Mouse (Mus musculus): ENCODE measurements around the gene Cdsn. TPM values are rescaled to one million over a fixed set of nuclear protein-coding genes. Genes with fewer than 3 reads are reported as not detected.

Gene Cdsn
- total RNA-seq, 2 experiments from 2014 or later: not detected

DNA sequence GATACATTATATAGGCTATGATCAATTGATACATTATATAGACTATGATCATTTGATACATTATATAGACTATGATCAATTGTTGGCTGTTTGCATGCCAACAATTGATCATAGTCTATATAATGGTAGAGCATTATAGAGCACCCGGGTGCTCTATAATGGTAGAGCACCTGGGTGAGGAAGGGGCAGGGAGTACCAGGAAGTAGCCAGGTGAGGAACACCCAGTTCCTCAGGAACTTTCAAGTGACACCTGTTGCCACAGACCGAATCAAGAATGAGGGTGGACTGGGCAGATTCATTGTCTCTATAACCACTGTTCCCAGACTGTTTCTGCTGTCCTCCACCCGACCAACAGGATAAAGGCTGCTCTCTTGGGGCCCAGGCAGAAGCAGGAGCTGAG lies 15.2 kb downstream of the Cdsn start, which contains the start of gene 2300002M23Rik:
TSS of gene 2300002M23Rik (plus strand) at position 301 of the 400 bp plus-strand sequence.
- ATAC-seq (replicated peaks; ENCODE audit: low FRiP score, poor library complexity, severe bottlenecking): no peak

GRCm38 (mm10) chr17:35567767-35568166 lies 15.8 kb downstream of the Cdsn start:
- no peak for ATAC-seq (replicated peaks; ENCODE audit: low FRiP score, poor library complexity, severe bottlenecking)

DNA sequence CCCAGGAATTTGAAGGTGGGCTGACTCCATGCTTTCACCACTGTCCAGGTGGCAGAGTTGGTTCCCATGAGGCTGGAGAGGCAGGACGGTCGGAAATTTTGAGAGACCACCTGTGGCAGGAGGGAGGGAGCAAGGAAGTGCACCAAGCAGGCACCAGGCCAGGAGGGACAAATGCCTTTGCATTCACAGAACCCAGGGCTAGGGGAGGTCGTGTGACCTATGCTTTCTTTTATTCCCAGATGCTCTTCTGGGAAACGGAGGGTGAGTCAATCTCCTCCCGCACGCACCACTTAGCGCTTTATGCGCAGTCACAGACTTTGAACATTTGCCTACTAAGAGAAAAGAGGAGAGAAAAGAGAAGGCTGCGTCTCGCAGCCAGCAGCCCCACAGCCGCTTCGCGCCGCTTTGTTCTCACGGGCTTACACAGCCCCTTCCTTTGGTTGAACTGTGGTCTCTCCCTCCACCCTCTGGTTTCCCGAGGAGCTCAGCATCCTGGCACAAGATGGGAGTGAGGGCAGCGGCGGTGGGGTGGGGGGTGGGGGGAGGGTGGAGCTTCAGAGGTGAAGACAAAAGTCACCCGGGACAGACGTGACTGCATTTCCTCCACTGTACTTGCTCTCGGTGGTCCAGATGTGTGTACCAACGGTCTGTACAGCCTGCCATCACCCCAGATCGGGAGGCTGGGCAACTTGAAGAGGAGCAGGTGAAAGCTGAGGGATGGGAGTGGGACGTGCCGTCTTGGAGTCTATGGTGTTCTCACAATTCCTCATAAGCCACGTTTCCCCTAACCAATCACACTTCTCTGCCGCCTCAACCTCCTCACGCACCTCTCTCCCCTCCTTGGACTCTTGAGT lies 17.4 kb downstream of the Cdsn start:
- ATAC-seq (replicated peaks; ENCODE audit: low FRiP score, poor library complexity, severe bottlenecking): no peak

DNA sequence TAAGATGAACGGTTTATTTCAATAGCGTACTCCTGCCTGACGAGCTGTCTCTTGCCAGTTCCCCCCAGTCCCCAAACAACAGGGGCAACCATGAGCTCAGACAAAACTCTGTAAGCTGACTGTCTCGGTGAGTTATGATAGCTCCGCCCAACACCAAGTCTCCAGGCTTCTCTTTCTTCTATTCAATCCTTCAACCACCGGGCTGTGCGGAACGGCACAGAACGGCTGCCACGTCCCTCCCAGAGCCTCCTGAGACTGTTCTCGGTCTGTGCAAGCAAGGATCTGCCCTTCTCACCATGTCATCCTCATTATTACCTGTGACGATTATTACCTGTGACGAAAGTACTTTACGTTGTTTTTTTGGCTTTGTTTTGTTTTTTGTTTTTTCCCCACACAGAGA lies 18.9 kb downstream of the Cdsn start:
- ATAC-seq (replicated peaks; ENCODE audit: low FRiP score, poor library complexity, severe bottlenecking): no peak

- ATAC-seq (replicated peaks; ENCODE audit: low FRiP score, poor library complexity, severe bottlenecking): no peak
Measured at GRCm38 (mm10) chr17:35571477-35571876, 19.5 kb downstream of the Cdsn start.

- ATAC-seq (replicated peaks; ENCODE audit: low FRiP score, poor library complexity, severe bottlenecking): peak; percentile 86
Measured at GRCm38 (mm10) chr17:35578211-35578610, 26.3 kb downstream of the Cdsn start.

DNA sequence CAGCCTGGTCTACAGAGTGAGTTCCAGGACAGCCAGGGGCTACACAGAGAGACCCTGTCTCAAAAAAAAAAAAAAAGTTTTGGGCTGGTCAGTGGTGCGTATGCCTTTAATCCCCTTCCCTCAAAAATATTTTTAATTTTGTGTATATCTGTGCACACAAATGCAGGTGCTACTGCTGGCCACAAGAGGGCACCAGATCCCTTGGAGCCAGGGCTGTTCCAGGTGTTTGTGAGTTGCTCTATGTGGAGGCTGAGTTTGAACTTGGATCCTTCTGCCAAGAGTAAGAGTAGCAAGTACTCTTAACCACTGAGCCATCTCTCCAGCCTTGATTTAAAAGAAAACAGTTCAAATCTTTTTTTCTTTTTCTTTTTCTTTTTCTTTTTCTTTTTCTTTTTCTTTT lies 31.0 kb downstream of the Cdsn start:
- peak; percentile 61; the same call in 1 of the 2 replicates for ATAC-seq (replicated peaks; ENCODE audit: low FRiP score, poor library complexity, severe bottlenecking)

GRCm38 (mm10) chr17:35584330-35584937 lies 32.5 kb downstream of the Cdsn start:
- ATAC-seq (replicated peaks; ENCODE audit: low FRiP score, poor library complexity, severe bottlenecking): peak; percentile 77

DNA sequence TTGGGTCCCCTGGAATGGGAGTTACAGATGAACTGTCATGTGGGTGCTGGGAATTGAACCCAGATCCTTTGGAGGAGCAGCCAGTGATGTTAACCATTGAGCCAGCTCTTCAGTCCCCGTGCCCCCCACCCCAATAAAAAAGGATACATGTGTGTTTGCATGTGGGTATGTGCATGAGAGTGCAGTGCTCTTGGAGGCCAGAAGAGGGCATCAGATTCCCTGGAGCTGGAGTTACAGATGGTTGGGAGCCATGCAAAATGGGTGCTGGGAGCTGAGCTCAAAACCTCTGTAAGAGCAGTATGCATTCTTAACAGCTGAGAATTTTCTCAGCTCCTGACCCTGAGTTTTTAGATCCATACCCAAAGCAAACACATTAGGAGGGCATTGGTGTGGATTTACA lies 35.4 kb downstream of the Cdsn start:
- no peak for ATAC-seq (replicated peaks; ENCODE audit: low FRiP score, poor library complexity, severe bottlenecking)

DNA sequence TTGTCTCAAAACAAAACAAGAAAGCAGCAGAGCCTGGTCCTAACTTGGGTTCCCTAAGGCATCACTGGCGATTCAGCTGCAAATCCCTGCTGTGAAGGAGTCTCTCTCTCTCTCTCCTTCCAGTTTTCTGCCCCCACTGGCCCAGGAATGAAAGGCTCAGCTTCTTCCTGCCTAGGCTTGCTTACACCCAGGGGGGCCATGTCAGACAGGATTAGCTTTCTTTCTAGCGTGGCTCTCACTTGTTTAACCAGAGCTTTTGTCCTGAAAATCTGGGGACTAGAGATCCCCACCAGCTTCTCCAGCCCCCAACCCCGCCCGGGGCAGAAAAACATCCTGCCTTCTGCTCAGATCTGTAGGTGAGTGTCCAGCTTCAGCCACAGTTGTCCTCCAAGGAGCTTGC lies 36.5 kb downstream of the Cdsn start:
- no peak for ATAC-seq (replicated peaks; ENCODE audit: low FRiP score, poor library complexity, severe bottlenecking)

DNA sequence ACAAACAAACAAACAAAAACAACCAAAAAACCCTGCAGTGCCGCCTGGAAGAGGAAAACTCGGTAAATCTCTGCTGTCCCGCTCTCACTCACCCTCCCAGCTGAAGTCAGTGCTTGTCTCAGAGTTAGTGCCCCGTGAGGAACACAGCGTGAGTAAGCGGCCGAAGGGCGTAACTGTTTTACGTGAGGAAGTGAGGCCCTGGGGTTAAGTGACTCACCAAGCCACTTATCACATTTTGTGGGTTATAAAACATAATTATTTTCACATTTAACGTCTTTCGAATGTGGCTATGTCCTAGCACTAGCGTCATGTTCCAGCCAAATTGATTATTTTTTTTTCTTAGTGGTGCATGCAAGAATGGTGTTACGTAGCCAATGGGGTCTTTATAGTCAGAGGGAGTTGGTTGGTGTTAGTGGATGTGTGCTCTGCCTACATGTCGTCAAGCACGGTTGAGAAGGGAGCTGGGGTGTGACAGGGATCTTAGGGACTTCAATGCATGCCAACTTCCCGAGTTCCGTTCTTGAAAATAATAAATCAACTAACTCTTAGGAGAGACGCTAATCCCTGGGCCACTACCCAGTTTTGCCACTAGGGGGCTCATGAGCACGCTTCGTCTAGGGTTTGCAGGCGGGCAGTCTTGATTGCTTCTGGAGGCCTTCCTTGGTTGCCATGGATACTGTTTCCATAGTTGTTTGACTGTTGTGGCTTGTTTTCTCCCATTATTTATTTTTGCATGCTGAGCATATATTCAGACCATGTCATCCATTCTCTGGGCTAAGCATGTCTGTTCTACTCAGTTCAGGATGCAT lies 38.7 kb downstream of the Cdsn start:
- ATAC-seq (replicated peaks; ENCODE audit: low FRiP score, poor library complexity, severe bottlenecking): peak; percentile 82

- ATAC-seq (replicated peaks; ENCODE audit: low FRiP score, poor library complexity, severe bottlenecking): 0 out of 2 replicates have a peak, but pooled peaks have one; percentile 21
Measured at GRCm38 (mm10) chr17:35591219-35591578, 39.3 kb downstream of the Cdsn start.

- no peak for ATAC-seq (replicated peaks; ENCODE audit: low FRiP score, poor library complexity, severe bottlenecking)
Measured at GRCm38 (mm10) chr17:35591731-35592130, 39.8 kb downstream of the Cdsn start.

DNA sequence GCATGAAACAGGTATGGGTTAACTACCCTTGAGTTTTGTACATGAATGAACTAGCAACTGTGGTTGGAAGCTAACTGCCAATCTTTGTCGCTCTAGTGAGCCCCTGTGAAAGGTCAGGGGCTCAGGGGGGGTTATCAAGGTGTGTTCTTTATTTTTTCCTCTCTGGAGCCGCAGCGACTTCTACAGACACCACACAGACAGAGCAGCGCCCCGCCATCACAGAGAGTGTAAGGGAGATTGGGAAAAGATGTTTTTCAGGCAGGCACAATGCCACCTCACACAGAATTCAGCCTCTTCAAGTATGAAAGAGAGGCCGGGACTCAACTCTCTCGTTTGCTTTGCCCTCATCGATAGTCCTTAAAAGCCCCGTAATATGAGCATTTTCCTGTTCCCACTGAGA lies 40.2 kb downstream of the Cdsn start:
- ATAC-seq (replicated peaks; ENCODE audit: low FRiP score, poor library complexity, severe bottlenecking): no peak

DNA sequence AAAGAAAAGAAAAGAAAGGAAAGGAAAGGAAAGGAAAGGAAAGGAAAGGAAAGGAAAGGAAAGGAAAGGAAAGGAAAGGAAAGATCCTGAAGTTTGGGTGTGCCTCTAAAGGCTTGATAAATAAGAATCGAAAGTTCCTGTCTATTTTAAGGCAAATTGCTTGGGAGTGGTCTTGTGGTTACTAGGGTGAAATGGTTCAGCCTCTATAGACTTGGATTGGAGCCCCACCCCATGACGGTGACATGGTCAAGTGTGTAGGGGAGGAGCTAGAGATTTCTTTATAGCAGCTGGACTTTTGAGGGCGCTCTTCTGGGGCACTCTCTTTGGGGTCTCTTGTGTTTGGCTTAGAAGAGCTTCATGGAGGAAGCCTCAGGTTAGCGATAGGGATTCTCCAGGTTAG lies 41.9 kb downstream of the Cdsn start:
- no peak for ATAC-seq (replicated peaks; ENCODE audit: low FRiP score, poor library complexity, severe bottlenecking)

- ATAC-seq (replicated peaks; ENCODE audit: low FRiP score, poor library complexity, severe bottlenecking): no peak
Measured at GRCm38 (mm10) chr17:35594456-35594855, 42.5 kb downstream of the Cdsn start.

- ATAC-seq (replicated peaks; ENCODE audit: low FRiP score, poor library complexity, severe bottlenecking): no peak
Measured at GRCm38 (mm10) chr17:35597399-35597798, 45.5 kb downstream of the Cdsn start.

- ATAC-seq (replicated peaks; ENCODE audit: low FRiP score, poor library complexity, severe bottlenecking): no peak
Measured at GRCm38 (mm10) chr17:35601249-35601648, 49.3 kb downstream of the Cdsn start, which contains the start of gene Sfta2. Gene Sfta2, plus strand, starts transcription at chr17:35601549.

DNA sequence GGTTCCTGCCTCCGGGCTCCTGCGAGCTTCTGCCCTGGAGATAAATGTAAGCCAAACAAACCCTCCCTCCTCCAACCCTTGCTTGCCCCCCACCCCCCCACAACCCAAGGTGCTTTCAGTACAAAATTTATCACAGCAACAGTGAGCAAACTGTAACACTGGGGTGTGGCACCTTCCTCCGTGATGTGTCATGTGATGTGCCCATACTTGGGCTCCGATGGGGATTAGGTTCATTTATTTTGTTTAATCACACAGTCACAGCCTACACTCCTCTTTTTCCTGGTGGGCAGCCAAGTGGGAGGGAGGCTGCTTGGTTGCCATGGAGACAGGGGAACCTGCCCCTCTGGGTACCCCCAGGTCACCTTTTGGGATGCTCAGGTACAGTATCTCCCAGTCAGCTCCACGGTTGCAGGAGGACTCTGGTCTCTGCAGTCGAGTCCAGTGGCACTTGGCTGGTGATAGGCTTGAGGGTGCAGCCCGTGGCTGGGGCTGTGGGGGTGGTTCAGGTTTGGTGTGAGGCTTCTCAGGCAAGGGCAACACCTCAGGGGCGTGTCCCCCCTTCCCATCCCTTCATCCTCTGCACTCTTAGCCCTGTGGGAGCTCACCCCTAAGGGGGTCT lies 49.9 kb downstream of the Cdsn start:
- no peak for ATAC-seq (replicated peaks; ENCODE audit: low FRiP score, poor library complexity, severe bottlenecking)
